Mouse (Mus musculus): ENCODE measurements around the gene Nkd1.

Gene Nkd1

GRCm38 (mm10) chr8:88572941-88573645 is 51.9 kb downstream of the Nkd1 start:
- no peak for DNase-seq (ENCODE audit: low spot score in 2 of 2)

- DNase-seq (ENCODE audit: low spot score in 2 of 2), result no peak
Observed at GRCm38 (mm10) chr8:88574975-88575374, 53.8 kb downstream of the Nkd1 start.

GRCm38 (mm10) chr8:88576351-88577142 is 55.4 kb downstream of the Nkd1 start:
- DNase-seq (ENCODE audit: low spot score in 2 of 2), result no peak

DNA sequence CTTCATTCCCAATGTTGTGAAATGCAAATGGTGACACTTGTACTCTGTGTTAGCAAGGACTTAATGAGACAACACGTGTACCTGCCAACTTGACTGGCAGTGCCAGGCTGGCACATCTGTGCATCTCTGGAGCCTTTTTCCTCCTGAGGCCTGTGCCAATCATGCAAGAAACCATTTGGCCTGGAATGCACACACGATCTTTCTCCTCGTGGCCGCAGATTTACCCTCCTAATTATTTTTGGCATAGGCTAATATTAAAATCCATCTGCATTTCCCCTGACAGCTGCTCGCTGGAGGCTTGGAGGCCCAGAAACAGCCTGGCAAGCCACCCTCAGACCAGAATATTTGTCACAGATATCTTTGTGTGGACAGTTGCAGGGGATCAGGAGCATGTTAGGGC is 56.5 kb downstream of the Nkd1 start:
- no peak for DNase-seq (ENCODE audit: low spot score in 2 of 2)

DNA sequence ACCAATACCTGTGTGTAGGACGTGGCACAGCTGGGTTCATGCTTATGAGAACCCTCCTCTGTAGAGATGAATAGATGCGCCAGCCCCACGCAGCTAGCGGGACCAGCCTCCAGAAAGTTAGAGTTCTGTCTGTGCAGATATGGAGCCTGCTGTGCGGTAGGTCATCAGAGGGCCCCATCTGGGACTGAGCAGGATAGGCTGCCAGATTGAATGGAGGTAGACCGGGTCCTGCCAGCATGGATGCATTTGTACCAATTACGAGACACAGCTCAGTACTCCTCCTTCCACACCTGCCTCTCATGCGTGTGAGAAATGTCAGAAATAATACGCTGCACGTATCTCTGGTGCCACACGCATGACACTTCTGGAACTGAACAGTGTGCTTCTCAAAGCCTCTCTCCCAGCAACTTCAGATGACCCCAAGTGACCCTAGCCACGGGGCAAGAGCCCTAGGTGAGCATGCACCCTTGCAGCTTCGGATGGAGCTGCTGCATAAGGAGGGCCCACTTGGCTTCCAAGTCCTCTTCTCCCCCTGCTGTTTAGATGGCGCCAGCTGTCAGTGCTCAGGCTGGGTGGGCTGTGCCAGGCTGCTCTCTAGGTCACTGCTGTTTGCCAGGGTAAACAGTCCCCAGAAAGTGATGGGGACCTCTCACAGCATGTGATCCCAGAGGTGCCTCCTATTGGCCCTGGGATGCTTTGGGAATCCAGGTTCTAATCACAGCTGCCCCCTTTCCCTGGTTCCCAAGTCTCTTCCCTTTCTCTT is 57.4 kb downstream of the Nkd1 start:
- DNase-seq (ENCODE audit: low spot score in 2 of 2), result no peak

- no peak for DNase-seq (ENCODE audit: low spot score in 2 of 2)
Observed at GRCm38 (mm10) chr8:88579246-88579645, 58.1 kb downstream of the Nkd1 start.

- no peak for DNase-seq (ENCODE audit: low spot score in 2 of 2)
Observed at GRCm38 (mm10) chr8:88579668-88580330, 58.6 kb downstream of the Nkd1 start.

DNA sequence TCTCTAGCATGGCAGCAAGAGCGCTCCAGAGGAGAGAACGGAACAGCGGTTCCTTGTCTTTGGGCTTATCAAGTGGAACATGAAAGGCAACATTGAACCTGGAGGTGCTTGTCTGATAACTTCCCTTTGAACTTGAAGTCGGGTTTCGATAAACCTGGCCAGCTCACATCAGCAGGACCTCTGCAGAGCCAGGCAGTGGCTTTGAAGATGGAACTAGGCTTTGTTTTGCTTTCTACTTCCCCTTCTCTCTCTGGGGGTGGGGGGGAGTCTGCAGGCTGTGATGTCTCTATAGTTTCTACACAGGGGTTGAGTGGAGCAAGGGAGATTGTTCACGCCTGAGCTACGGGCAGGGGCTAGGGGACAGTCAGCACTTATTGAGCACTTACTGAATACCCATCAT is 59.6 kb downstream of the Nkd1 start:
- DNase-seq (ENCODE audit: low spot score in 2 of 2), result peak; percentile 68 to 70

GRCm38 (mm10) chr8:88583863-88584262 is 62.7 kb downstream of the Nkd1 start:
- DNase-seq (ENCODE audit: low spot score in 2 of 2), result no peak

GRCm38 (mm10) chr8:88588205-88588889 is 67.2 kb downstream of the Nkd1 start:
- no peak for DNase-seq (ENCODE audit: low spot score in 2 of 2)

GRCm38 (mm10) chr8:88590226-88590625 is 69.1 kb downstream of the Nkd1 start:
- DNase-seq (ENCODE audit: low spot score in 2 of 2), result no peak

GRCm38 (mm10) chr8:88593947-88594346 is 72.8 kb downstream of the Nkd1 start:
- no peak for DNase-seq (ENCODE audit: low spot score in 2 of 2)

DNA sequence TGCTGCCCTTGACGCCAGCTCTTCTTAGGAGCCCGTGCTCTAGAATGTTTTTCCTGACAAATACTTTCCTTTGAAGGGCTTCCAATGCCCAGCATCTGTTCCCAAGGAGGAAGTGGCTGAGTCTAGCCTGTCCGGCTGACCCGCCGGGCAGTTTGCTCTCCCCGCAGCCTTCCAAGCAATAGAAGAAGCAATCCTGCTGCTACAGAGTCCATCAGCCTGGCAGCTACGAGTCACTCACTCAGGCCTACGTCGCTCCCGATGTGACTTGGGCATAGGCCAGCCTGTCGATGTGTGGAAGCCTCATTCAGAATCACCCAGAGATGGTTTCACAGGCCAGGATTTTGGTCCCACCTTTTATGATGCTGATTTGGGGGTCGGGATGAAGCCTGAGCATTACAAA is 74.9 kb downstream of the Nkd1 start:
- DNase-seq (ENCODE audit: low spot score in 2 of 2), result no peak

DNA sequence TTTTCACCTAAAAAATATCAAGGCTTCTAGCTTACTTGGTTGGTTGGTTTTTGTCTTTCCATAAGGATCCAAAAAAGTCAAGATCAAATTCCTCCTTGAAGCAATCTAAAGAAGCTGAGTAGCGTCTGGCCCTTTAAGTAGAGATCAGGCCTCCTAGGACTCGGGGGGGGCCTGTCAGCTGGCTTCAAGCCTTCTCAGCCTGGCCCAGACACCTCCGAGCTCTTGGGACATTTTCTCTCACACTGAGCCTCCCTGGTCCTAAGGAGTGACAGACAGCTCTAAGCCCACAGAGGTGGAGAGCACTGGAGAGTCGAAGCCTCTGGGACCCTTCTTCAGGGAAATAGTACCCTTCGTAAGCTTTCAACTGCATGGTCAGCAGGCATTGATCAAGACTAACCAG is 77.4 kb downstream of the Nkd1 start:
- no peak for DNase-seq (ENCODE audit: low spot score in 2 of 2)

GRCm38 (mm10) chr8:88599491-88599890 is 78.3 kb downstream of the Nkd1 start:
- no peak for DNase-seq (ENCODE audit: low spot score in 2 of 2)

DNA sequence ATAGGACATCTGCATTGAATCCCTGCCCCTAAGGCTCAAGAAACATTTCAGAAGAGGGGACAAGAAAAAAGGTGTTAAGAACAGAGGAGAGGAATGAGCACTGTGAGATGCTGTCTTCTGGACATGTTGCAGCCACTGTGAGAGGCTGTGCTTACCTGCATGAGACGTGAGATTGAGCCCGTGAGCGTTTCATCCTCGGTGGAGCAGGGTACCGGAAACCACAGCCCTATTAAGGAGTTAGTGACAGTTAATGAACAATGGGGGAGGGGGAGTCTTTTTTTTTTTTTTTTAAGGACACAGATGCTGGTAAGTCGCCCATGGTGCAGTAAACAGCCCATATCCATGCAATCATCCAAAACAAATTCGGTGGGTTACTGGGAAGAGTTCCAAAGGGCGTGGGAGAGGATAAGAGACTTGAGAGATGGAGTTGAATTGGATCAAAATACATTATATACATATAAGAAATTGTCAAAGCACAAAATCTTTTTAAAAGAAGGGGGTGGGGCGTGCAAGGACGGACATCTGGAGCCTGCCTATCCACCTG is 82.4 kb downstream of the Nkd1 start:
- DNase-seq (ENCODE audit: low spot score in 2 of 2), result no peak

DNA sequence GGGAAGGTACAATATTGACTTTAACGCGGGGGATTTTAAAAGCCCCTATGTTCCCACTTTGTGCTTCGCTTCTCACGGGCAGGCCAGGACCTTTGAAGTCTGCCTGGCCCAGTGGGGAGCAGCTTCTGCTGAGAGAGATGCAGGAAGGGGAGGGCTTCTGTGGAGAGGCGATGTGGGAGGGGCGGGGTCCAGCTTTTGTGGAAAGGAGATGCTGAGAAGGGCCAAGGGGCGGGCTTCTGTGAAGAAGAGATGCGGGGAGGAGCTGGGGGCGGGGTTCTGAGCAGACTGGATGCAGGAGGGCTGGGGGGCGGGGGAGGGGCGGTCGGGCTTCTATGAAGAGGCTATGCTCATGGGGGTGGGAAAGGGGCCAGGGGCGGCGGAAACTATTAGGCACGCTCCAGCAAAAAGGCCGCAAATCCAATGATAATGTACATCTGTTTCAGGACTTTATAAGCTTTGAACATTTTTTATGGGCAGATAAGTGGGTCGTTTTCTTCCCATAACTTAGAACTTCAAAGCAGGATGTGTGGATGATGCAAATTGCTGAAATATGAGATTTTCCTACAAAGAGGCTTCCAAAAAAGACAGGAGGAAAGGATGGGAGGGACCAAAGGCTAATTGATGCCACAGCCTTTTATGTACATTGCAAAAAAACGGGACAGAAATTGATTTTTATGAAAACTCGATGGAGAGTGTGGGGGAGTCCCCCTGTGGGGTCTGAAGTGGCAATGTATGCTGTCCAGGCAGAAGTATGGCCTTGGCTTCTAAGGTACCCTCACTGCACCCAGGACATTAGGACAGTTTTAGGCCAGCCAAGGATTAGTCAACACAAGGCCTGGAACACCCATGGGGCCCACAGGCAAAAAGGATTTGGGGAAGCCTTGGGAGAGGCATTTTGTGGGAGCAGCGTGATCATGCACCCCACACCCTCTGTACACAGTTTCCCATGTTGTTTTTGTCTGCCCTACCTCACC is 83.2 kb downstream of the Nkd1 start:
- peak in 1 of 2 experiments; percentile 24 for DNase-seq (ENCODE audit: low spot score in 2 of 2)

DNA sequence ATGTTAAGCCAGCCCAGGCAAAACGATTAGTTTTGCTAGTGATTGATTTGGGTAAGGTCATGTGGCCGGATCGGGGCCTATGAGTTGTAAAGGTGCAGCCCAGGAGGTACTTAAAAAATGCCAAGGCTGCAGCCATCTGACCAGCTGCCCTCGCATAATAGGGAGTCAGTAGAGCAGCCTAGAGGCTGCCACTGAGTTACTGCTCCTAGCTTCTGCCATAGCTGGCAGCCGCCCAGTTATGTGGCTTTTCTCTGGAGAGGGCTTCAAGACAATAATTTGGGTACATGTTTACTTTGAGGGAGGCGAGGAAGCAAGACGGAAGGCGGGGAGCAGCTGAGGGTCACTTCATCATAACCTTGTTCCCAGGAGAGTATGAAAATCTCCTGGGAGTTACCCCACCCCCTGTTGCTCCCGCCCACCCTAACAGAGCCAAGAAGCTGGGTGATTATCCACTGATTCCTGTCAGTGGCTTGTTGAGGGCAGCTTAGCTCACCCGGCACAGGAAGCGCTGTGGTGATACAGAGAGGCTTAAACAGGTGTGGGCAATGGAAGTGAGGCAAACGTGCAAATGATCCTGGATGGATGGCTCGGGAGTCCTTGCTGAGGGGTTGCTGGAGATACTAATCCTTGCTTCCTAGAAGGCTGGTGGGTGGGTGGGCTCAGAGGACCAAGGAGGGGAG is 84.3 kb downstream of the Nkd1 start:
- DNase-seq (ENCODE audit: low spot score in 2 of 2), result no peak

DNA sequence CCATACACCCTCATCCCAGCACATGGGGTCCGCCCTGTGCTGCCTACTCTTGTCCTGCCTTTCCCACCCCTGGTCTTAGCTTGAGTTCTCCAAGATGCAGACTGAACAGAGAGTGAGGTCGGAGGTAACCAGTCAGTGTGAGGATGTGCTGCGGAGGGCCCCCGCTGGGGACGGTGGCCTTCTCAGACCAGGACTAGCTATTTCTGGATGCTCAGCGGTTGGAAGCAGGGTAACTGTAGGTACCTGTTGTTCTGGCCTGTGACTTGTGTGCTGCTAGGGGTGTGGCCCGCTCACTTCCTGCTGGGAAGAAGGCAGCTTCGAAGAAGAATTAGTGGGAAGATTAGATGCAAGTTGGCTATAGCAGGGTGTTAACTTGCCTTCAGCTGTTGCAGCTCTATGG is 87.9 kb downstream of the Nkd1 start:
- no peak for DNase-seq (ENCODE audit: low spot score in 2 of 2)
